Mouse (Mus musculus) thymus, adult 2 months (tissue): ENCODE measurements at regions not wholly inside any gene's neighbourhood (a gene's known extent, or its start where the extent isn't known, plus 50 kb on each side); places are given as distances from the start of the nearest gene placed in this dataset.

Experiments
- CTCF ChIP-seq: fragments of 200-500 bp; IDR thresholded peaks from 2 replicates; pipeline ENCODE4 v1.5.1; 2012; ENCODE audit warnings: mild to moderate bottlenecking, control low read depth, low read length, moderate library complexity, borderline replicate concordance; ENCODE audit not compliant: control insufficient read depth, poor library complexity, insufficient read depth; ENCODE audit errors: extremely low read depth
- POLR2A ChIP-seq: fragments of 200-500 bp; IDR thresholded peaks from 2 replicates; pipeline ENCODE4 v1.6.1; 2012; ENCODE audit warnings: mild to moderate bottlenecking, low read length, control low read depth, moderate library complexity; ENCODE audit not compliant: control insufficient read depth, poor library complexity, insufficient read depth; ENCODE audit errors: extremely low read depth

GRCm38 (mm10) chr5:112156005-112156404 is 96.3 kb downstream of the Cryba4 start:
- no peak for TF ChIP-seq CTCF
- no peak for TF ChIP-seq POLR2A
